Mouse (Mus musculus) spleen, postnatal 36 days (tissue): ENCODE data around the gene Gm11084.
"Not testable (repeated sequence)": the region's sequence is repeated elsewhere in the genome, so short reads cannot be mapped to it uniquely, and the experiment has no call there.

ENCODE experiments used
- DNase-seq, 2 experiments: peaks; one replicate each; pipeline ENCODE4 v3.0.0; 2022; ENCODE audit warnings: low spot score in 2 of 2, mixed read lengths in 1 of 2

Gm11084 gene

DNA sequence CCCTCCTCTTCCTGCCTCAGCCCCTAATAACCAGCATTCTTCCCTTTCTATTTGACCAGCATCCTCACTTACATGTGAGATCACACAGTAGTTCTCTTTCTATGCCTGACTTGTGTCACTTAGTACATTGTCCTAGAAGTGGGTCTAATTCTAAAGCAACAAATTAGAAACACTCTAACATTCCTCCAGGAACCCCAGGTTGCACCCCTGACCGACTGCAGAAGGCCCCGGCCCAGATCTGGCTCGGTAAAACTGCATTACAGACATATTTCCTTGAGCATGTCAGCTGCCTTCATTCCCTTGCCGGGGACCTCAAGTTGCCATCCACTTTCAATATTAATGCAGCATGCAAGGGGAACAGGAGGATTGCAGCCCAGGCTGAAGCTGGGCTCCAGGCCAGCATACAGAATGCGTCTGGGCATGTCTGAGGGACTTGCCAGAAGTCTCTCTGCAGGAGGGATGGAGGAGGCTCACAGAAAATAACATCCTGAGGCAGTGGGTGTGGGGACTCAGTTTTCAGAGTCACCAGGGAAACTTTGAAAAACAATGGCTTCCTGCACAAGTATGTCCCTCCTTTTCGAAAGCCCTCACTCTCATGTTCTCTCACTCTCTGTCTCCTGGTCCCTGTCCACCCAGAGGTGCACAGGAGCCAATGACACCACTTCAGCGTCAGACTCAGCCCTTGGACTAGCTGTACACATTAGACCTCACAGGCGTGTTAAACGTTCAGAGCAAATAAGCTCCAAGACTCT lies 9.0 kb upstream of the Gm11084 start:
- DNase-seq = peak; percentile 35 to 48

DNA sequence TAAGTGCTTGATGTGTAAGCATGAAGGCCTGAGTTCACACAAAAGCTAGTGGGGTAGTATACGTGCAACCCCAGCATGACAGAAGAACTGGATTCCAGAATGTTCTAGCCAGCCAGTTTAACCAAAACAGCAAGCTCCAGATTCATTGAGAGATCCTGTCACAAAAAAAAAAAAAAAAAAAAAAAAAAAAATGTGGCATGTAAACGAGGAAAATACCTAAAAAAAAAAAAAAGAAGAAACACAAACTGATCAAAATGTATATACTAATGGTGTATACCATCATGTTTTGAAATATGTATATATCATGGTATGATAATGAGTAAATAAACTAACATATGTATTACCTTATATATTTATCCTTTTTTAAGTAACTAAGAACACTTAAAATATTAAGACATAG lies 7.6 kb upstream of the Gm11084 start:
- DNase-seq = no peak

DNA sequence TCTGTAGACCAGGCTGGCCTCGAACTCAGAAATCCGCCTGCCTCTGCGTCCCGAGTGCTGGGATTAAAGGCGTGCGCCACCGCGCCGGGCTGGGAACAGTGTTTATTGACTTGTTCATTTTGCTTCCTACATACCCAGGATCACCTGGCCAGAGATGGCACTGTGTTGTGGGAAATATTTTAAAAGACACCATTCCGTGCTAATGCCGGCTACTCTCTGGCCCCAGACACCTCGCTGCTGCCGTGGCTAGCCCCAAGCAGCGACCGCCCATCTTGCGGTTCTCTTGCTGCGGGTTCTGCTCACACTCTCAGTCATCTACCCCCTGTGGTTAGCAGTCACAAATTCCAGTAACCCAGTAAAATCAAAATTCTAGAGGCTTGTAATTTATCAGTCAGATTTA lies 6.0 kb upstream of the Gm11084 start:
- DNase-seq = no peak

DNA sequence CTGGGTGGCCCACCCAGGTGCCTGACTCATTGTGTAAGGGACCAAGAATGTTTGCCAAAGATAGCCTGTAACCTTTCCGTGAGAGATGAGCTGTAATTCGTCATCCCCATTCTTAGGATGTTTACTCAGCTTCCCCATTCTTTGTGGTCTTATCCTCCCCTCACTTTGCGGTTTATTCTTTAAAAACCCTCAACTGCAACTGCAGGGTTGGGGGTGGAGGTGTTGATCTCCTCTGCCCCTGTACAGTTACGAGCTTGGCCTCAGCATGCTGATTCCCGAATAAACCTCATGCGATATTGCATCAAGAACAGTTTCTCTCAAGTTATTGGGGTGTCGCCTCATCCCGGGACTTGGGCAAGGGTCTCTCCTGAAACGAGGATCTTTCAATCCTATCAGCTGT lies 2.4 kb upstream of the Gm11084 start:
- not testable (repeated sequence) for DNase-seq

DNA sequence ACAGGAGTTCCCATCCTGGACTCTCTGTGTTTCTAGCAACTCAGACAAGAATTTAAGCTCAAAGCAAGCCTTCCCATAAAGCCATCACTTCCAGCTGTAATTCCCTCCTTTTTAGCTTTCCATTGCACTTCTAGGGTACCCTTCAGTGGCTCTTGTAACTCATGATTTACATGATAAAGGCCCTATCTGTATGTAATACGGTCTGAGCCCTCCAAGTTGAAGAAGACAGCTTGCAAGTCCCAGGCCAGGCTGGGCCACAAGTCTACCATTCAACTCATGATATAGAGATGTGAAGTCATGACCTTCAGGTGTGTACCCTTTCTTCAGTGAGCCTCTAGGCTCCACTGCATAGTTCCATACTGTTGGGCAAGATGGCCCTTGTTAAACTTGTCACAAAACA lies 1.0 kb downstream of the Gm11084 start:
- DNase-seq = no peak

DNA sequence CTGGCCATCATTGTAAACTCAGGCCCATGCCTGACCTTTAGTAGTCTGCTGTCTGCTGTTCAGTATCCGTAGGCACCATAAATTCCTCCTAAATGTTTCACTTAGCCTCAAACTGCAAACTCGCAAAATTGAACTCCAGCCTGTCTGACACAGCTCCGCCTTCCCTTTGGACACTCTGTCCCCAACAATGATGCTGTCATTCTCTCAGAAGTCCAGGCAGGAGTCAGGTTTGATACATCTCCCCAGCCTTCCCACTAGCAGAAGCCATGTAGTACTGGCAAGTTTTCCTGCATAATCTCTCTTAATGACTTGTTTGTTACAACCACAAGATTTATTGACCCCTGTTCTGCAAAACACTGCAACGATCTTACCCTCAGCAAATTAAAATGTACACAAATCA lies 1.7 kb downstream of the Gm11084 start:
- no peak for DNase-seq

- no peak for DNase-seq
These were observed 3.3 kb downstream of the Gm11084 start for GRCm38 (mm10) chr2:72983211-72983610.

- DNase-seq = no peak
These were observed 4.3 kb downstream of the Gm11084 start for GRCm38 (mm10) chr2:72982110-72982785.

- no peak for DNase-seq
These were observed 4.9 kb downstream of the Gm11084 start for GRCm38 (mm10) chr2:72981441-72982109.

DNA sequence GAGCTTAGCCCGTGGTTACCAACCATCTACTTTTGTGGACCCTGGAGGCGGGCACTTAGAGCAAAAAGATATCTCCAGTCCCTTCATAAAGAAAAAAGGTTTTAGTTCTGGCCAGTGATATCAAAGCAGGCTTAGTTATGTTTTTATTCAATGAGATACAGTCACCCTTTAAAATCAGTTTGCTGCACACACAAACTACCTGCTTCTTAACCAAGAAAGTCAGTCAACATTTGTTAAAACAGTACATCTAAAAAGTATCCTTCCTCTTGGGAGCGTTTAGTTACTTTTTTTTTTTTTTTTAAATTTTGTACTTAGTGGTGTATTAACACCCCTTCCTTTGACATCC lies 5.5 kb downstream of the Gm11084 start:
- DNase-seq = no peak

- DNase-seq = peak; percentile 97
These were observed 6.0 kb downstream of the Gm11084 start, which contains the start of gene Sp3 for GRCm38 (mm10) chr2:72980337-72981074. Gene Sp3 (minus strand): TSS chr2:72980446.

DNA sequence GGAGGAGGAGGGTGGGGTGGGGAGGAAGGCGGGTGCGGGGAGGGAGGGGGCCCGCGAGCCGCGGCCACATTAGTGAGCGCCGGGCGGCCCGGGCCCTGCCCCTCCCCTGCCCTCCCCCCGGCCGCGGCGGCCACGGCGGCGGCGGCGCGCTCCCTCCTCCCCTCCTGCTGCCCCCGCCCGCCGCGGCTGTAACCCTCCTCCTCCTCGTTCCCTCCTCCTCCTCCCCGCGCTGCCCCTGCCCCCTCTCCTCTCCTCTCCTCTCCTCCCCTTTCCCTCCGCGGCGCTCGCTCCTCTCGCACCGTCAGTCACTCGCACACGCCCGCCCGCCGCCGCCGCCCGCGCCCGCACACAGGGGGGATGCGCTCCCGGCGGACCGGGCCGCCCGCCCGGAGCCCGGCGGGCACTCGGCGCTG lies 6.9 kb downstream of the Gm11084 start:
- peak; percentile 88 to 91 for DNase-seq

GRCm38 (mm10) chr2:72978901-72979658 lies 7.4 kb downstream of the Gm11084 start:
- peak; percentile 93 to 94 for DNase-seq

GRCm38 (mm10) chr2:72978473-72978872 lies 8.0 kb downstream of the Gm11084 start:
- peak in 1 of 2 experiments; percentile 64 for DNase-seq

DNA sequence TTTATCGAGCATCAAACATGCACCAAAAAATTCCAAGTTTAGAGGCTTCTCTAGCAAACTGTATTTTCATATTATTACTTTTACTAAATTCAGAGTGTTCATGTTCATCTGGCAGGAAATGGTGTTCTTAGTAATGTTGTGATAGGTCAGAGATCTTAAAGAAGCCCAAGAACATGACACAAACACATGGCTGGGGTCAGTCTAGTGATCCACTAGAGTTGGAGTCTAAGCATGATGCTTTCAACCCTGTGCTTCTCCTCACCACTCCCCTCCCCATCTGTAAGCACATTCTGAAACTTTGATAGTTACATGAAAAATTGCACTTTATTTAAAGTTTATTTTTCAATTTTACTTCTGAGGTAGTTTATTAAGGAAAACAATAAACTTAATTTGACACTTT lies 9.2 kb downstream of the Gm11084 start:
- DNase-seq = no peak

DNA sequence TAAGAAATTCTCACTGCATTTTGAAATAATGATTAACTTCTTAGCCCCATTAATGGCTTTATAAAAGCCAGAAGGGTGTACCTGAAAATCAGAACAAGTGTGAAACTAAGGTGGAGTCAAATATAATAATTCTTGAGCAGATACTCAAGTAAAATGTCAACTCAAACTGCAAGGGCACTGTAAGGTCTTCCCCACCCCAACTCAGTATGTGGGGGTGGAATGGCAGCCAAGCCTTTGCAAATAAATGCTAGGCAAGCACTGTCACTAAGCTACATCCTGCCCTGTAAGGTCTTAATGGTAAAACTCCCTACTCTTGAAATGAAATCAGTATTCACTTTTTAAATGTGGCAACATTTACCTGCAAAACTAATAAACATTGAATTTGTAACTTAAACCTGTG lies 10.5 kb downstream of the Gm11084 start:
- no peak for DNase-seq

DNA sequence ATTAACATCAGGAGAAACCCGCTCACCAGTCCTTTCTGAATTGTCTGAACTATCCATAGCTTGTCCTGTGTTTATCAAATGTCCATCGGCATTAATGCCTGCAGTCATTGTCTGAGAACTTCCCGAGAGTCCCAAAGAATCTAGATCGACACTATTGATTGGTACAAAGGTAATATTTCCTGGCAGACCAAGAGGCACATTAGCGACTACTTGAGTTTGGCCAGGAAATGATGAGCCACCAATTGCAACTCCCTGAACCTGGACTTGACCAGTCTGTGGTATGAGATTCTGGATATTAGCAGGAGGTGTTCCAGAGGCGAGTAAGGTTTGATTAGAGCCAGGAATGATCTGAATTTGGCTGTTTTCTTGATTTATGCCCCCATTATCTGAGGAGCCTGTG lies 15.7 kb downstream of the Gm11084 start:
- no peak for DNase-seq

DNA sequence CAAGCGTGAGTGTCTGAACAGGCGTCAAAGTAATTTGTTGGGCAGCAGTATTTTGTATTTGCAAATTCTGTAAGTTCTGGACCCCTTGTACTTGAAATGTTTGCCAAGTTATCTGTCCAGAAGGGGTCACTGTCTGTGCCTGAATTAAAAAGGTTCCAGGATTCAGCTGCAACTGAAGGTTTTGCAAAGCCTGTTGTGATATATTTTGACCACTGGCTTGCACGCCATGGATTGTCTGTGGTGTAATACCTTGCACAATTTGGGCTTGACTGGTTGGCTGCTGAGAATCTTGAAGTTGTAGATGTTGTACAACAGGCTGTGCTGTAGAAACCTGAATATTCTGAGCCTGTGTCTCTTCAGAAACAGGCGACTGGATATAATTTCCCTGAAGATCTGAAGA lies 16.2 kb downstream of the Gm11084 start:
- no peak for DNase-seq

DNA sequence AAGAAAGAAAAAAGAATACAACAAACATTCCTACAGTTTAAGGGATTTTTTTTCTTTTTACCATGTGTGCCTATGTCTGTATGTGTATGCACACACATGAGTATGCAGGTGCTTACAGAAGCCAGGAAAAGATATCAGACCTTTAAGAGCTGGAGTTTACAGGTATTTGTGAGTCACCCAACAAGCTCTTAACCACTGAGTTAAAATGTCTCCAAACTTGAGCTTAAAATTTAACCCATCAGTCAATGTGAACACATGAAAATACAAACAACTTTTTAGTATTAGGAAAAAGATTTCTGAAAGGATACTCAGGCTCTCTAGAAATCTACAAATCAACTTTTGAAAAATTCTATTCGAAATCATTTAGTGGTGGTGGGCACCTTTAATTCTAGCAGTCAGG lies 18.0 kb downstream of the Gm11084 start:
- DNase-seq = no peak

DNA sequence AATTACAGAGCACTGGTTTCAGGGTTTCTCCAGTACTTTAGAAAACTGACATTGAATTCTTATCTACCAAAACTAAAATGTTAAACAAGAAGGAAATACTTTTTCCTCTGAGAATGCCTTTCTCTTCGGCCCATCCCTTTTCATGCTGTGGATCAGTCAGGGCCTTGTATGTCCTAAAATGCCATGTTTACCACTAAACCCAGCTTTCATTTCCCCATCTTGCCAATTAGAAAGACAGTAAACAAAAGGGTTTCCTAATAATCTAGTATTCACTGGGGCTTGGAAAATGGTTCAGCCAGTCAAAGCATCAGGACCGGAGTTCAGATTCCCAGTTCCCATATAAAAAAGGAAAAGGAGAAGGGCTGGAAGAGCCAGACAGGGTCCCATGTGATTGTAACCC lies 21.1 kb downstream of the Gm11084 start:
- DNase-seq = no peak

DNA sequence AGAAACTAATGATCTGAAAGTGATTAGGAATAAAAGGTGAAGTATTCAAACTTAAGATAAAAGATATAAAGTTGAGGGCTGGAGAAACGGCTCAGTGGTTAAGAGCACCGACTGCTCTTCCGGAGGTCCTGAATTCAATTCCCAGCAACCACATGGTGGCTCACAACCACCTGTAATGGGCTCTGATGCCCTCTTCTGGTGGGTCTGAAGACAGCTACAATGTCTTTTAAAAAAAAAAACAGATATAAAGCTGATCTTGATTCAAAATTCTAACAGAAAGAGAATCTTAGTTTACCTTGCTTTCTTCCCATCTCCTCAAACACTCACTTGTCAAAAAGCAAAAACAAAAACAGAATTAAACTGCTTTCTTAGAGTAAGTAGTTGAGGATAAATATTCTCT lies 30.1 kb downstream of the Gm11084 start:
- DNase-seq = no peak
